Mouse (Mus musculus): ENCODE data around the gene Gm16253. TPM values are rescaled to one million over a fixed set of nuclear protein-coding genes. Genes with fewer than 3 reads are reported as not detected.

The Gm16253 gene
- polyA plus RNA-seq, 1 experiment from 2014 or later, result 1.8 TPM

DNA sequence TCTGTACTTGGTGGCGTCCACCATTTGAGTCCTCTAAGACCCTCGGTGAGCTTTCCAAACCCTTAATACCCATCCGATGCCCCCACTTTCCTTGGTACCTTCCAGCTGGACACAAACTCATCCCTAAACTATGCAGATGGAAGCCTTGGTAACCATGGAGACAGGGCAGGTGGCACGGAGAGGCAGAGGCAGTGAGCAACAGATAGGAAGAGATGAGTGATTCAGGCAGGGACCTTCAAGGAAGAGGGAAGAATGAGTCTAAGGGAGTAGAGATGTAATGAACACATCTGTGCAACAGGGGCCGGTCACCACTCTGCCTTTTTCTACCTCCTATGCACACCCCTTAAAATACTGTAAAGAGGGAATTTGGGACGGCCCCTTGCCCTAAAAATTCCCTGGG is 18.9 kb downstream of the Gm16253 start:
- Histone ChIP-seq H3K36me3 (no peaks in the 10 kb centered on the region), H3K9ac (peak overlapping the region; percentile 84), H3K4me2 (peak overlapping the region; percentile 99), H3K4me1 (replicated peaks) (peaks cover 64% of the 10 kb centered on the region), H3K27me3 (peaks cover 13% of the 10 kb centered on the region), H3K4me3 (peak overlapping the region; percentile 54), H3K9me3 (no peaks in the 10 kb centered on the region), H3K27ac (replicated peaks) (peak overlapping the region; percentile 76; the same call in 1 of the 2 replicates)
- no peak for ATAC-seq (ENCODE audit: low read depth)
- WGBS, result 19% methylated on average over 6 of the region's 6 CpGs

DNA sequence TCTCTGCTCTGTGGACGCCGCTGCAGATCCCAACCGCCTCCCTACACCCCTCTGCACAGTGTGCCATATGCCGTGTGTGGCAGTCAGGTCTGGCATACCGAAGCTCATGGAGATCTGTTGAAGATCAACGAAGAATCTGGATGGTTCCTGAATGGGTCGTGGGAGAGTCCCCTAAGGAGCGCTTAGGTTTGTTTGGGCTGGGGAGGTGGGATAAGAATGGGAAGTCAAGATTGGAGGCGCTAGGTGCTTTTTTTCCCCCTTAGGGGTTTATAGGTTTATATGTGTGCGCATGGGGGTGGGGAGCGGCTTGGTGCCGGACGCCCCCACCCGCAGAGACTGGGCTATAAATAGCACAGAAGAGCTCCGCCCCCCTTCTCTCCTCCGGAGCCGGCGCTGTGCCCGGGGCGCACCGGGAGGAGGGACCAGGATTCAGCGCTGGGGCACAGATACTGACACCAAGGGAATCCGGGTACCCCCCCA is 19.5 kb downstream of the Gm16253 start, which contains the start of gene Ankrd34a:
Gene Ankrd34a, plus strand, starts transcription at position 409 of the 480 bp plus-strand sequence.
- peak within 1 kb of the TSS; percentile 99 for H3K4me2 ChIP-seq
- H3K9me3 ChIP-seq, result no peaks in the 10 kb centered on the region
- peak within 1 kb of the TSS; percentile 84 for H3K9ac ChIP-seq
- H3K4me1 ChIP-seq (replicated peaks), result peaks cover 64% of the 10 kb centered on the region
- no peak for ATAC-seq (ENCODE audit: low read depth)
- peak within 1 kb of the TSS; percentile 54 for H3K4me3 ChIP-seq
- under 1% methylated on average over 16 of the region's 23 CpGs for WGBS
- peak within 1 kb of the TSS; percentile 76 for H3K27ac ChIP-seq (replicated peaks)
- peaks cover 13% of the 10 kb centered on the region for H3K27me3 ChIP-seq
- H3K36me3 ChIP-seq, result no peaks in the 10 kb centered on the region

DNA sequence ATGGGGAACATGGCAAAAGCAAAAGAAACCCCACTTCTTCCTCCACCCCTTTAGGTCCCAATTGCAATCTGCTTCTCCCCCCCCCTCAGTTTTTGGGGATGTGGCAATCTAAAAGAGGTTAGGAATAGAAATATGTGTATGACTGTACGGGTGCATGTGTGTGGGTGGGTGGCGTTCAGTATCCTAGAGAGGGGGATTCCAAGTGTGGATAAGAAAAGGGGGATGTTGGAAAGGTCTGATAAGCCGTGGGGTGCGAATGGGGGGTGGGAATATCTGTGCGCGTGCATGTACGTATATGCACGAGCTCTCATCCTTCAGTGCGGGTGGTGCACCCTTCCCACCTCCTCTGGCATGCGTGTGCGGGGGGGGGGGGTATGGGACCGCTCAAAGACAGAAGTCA is 20.1 kb downstream of the Gm16253 start:
- H3K9me3 ChIP-seq, result no peaks in the 10 kb centered on the region
- H3K27me3 ChIP-seq, result peaks cover 13% of the 10 kb centered on the region
- ATAC-seq (ENCODE audit: low read depth), result no peak
- H3K4me3 ChIP-seq, result peak overlapping the region; percentile 54
- H3K27ac ChIP-seq (replicated peaks), result peak overlapping the region; percentile 76
- H3K4me2 ChIP-seq, result peak overlapping the region; percentile 99
- peaks cover 66% of the 10 kb centered on the region for H3K4me1 ChIP-seq (replicated peaks)
- WGBS, result 6% methylated on average over 9 of the region's 12 CpGs
- H3K9ac ChIP-seq, result peak overlapping the region; percentile 84
- H3K36me3 ChIP-seq, result no peaks in the 10 kb centered on the region

DNA sequence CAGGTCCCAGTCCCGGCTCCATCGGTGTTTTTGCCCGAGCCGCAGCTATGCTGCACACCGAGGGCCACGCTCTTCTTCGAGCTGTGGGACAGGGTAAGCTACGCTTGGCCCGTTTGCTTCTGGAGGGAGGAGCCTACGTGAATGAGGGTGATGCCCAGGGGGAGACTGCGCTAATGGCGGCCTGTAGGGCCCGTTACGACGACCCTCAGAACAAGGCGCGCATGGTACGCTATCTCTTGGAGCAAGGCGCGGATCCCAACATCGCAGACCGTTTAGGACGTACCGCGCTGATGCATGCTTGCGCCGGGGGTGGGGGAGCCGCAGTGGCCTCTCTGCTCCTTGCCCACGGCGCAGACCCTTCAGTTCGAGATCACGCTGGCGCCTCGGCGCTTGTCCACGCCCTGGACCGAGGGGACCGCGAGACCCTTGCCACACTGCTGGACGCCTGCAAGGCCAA is 20.7 kb downstream of the Gm16253 start:
- under 1% methylated on average over 40 of the region's 40 CpGs for WGBS
- peak overlapping the region; percentile 84 for H3K9ac ChIP-seq
- peaks cover 13% of the 10 kb centered on the region for H3K27me3 ChIP-seq
- no peaks in the 10 kb centered on the region for H3K36me3 ChIP-seq
- peak overlapping the region; percentile 54 for H3K4me3 ChIP-seq
- no peak; the same call in 1 of the 2 replicates for ATAC-seq (ENCODE audit: low read depth)
- H3K4me2 ChIP-seq, result peak overlapping the region; percentile 99
- H3K4me1 ChIP-seq (replicated peaks), result peaks cover 72% of the 10 kb centered on the region
- H3K27ac ChIP-seq (replicated peaks), result peak overlapping the region; percentile 76
- no peaks in the 10 kb centered on the region for H3K9me3 ChIP-seq

DNA sequence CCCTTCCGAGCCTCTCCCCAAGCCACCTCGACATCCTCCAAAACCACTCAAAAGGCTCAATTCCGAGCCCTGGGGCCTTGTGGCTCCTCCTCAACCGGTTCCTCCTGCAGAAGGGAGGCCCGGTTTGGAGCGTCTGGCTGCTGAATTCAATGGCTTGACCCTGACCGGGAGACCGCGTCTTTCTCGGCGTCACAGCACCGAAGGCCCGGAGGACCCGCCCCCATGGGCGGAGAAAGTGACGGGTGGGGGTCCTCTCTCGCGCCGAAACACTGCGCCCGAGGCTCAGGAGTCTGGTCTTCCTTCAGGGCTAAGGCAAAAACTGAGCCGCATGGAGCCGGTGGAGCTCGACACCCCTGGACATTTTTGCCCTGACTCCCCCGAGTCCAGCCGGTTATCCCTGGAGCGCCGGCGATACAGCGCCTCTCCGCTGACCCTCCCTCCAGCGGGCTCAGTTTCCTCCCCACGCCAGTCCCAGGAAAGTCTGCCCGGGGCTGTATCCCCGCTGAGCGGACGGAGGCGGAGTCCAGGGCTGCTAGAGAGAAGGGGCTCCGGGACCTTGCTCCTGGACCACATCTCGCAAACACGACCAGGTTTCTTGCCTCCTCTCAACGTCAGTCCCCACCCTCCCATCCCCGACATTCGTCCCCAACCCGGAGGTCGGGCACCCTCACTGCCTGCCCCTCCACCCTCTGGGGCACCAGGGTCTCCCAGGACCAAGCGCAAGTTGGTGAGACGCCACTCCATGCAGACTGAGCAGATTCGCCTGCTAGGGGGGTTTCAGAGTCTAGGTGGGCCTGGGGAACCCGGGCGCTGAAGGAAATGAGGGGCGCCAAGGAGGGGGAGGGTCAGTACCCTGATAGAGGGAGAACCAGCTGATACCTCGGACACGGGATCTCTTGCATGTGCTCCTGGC is 21.6 kb downstream of the Gm16253 start:
- Histone ChIP-seq H3K9me3 (no peaks in the 10 kb centered on the region), H3K4me2 (peak overlapping the region; percentile 99), H3K4me3 (peak overlapping the region; percentile 54), H3K9ac (peak overlapping the region; percentile 84), H3K27me3 (peaks cover 13% of the 10 kb centered on the region), H3K27ac (replicated peaks) (peak overlapping the region; percentile 76), H3K36me3 (no peaks in the 10 kb centered on the region), H3K4me1 (replicated peaks) (peaks cover 72% of the 10 kb centered on the region)
- 2% methylated on average over 54 of the region's 54 CpGs for WGBS
- no peak for ATAC-seq (ENCODE audit: low read depth)

DNA sequence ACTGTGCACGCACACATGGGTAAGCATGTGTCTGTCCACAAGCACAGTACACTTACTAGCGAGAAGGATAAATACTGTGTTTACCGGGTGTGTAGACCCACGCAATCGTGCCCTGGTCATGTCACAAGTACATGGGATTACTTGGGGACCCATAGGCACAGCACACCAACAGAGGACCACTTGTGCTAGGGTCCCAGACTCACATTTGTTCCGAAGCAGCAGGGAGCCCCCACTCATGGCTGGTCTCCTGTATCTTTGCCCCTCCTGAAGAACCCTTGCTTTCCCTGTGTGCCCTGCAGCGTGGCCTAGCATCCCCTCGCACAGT is 22.2 kb downstream of the Gm16253 start:
- ATAC-seq (ENCODE audit: low read depth), result no peak
- H3K4me2 ChIP-seq, result peak overlapping the region; percentile 99
- H3K4me3 ChIP-seq, result peak overlapping the region; percentile 54
- H3K27ac ChIP-seq (replicated peaks), result no peak overlapping the region
- peaks cover 13% of the 10 kb centered on the region for H3K27me3 ChIP-seq
- peak overlapping the region; percentile 84; the same call in 1 of the 2 replicates for H3K9ac ChIP-seq
- H3K9me3 ChIP-seq, result no peaks in the 10 kb centered on the region
- peaks cover 3% of the 10 kb centered on the region; the same call in 1 of the 2 replicates for H3K36me3 ChIP-seq
- WGBS, result 41% methylated on average over 8 of the region's 8 CpGs
- H3K4me1 ChIP-seq (replicated peaks), result peaks cover 77% of the 10 kb centered on the region

DNA sequence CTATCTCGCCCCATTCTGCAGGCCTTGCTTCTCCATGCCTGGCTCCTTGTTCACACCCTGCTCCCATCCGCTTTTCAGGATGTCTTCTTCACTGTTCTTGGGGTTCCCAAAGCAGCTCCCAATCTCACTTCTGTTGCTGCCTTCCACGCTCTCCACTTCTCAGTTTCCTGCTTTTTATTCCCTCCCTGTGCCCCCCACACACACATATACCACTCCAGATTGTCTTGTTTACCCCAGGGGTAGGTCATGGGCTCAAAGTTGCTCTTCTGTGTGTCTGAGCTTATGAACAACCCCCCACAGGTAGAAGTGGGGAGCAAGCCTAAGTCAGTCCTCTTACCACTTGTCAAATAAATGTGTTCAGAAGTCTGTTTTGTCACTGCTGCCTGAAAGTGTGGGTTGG is 22.6 kb downstream of the Gm16253 start:
- peak overlapping the region; percentile 99 for H3K4me2 ChIP-seq
- 0 out of 2 replicates have a peak overlapping the region, but pooled peaks have one; percentile 84 for H3K9ac ChIP-seq
- no peaks in the 10 kb centered on the region for H3K9me3 ChIP-seq
- peaks cover 81% of the 10 kb centered on the region for H3K4me1 ChIP-seq (replicated peaks)
- no peak overlapping the region for H3K27ac ChIP-seq (replicated peaks)
- peaks cover 3% of the 10 kb centered on the region; the same call in 1 of the 2 replicates for H3K36me3 ChIP-seq
- 75% methylated on average over 3 of the region's 3 CpGs for WGBS
- ATAC-seq (ENCODE audit: low read depth), result no peak
- peaks cover 13% of the 10 kb centered on the region for H3K27me3 ChIP-seq
- H3K4me3 ChIP-seq, result peak overlapping the region; percentile 54; the same call in 1 of the 2 replicates

DNA sequence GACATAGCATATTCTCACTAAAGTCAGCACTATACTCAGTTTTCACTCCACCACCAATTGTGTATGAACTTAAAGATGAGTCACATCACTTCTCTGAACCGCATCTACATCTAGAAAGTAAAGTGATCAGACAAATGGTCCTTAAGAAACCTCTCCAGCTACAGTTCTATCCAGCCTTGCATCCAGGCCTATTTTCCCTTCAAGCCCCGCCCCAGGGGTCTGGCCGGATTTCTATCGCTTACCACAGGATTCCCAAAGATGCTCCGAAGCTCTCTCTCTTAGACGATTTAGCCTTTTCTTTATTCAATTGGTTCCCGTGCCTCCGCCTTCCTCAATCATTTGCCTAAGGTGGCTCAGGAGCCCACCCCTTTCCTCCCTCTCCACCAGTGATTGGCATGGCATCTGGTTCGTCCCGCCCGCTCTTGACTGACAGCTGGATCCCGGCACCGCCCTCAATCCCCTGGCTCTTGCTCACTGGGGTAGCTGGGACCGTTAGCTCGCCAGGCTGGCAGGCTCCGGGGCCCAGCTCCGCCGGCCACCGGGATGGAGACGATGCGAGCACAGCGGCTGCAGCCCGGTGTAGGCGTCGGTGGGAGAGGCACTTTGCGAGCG is 24.0 kb downstream of the Gm16253 start, which contains the start of gene Lix1l:
Gene Lix1l, plus strand, starts transcription at position 511 of the 612 bp plus-strand sequence.
- peak within 1 kb of the TSS; percentile 98 for H3K9ac ChIP-seq
- ATAC-seq (ENCODE audit: low read depth), result peak; percentile 91
- peak within 1 kb of the TSS; percentile 97 for H3K27ac ChIP-seq (replicated peaks)
- H3K36me3 ChIP-seq, result peaks cover 6% of the 10 kb centered on the region
- no peaks in the 10 kb centered on the region for H3K9me3 ChIP-seq
- H3K4me1 ChIP-seq (replicated peaks), result peaks cover 90% of the 10 kb centered on the region
- H3K27me3 ChIP-seq, result 0 out of 2 replicates have a peak, but pooled peaks cover 4% of the 10 kb centered on the region
- peak within 1 kb of the TSS; percentile 84 for H3K4me3 ChIP-seq
- peak within 1 kb of the TSS; percentile 82 for H3K4me2 ChIP-seq
- WGBS, result under 1% methylated on average over 22 of the region's 27 CpGs

DNA sequence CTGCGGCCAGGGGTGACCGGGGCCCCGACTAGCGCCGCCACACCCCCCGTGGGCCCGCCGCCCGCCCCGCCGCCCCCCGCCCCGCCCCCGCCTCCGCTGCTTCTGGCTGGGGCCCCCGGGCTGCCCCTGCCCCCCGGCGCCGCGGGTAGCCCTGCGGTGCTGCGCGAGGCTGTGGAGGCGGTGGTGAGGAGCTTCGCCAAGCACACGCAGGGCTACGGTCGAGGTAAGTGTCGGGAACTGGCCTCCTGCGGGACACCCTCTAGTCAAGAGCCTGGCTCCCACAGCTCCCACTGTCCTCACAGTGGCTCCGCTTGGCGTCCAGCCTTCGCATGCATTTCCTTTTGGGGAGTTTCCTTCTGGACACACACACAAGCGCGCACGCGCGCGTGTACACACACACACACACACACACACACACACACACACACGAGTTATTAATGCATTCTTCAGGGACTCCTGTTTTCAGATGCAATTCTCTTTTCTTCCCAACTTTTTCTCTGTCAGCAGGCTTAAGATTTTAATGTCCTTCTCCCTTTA is 24.5 kb downstream of the Gm16253 start:
- H3K36me3 ChIP-seq, result peaks cover 6% of the 10 kb centered on the region
- peak overlapping the region; percentile 98 for H3K9ac ChIP-seq
- H3K27ac ChIP-seq (replicated peaks), result peak overlapping the region; percentile 97
- H3K4me2 ChIP-seq, result peak overlapping the region; percentile 82
- H3K9me3 ChIP-seq, result no peaks in the 10 kb centered on the region
- peaks cover 84% of the 10 kb centered on the region for H3K4me1 ChIP-seq (replicated peaks)
- H3K27me3 ChIP-seq, result 0 out of 2 replicates have a peak, but pooled peaks cover 3% of the 10 kb centered on the region
- peak overlapping the region; percentile 84 for H3K4me3 ChIP-seq
- 1% methylated on average over 19 of the region's 40 CpGs for WGBS
- peak; percentile 65 for ATAC-seq (ENCODE audit: low read depth)

DNA sequence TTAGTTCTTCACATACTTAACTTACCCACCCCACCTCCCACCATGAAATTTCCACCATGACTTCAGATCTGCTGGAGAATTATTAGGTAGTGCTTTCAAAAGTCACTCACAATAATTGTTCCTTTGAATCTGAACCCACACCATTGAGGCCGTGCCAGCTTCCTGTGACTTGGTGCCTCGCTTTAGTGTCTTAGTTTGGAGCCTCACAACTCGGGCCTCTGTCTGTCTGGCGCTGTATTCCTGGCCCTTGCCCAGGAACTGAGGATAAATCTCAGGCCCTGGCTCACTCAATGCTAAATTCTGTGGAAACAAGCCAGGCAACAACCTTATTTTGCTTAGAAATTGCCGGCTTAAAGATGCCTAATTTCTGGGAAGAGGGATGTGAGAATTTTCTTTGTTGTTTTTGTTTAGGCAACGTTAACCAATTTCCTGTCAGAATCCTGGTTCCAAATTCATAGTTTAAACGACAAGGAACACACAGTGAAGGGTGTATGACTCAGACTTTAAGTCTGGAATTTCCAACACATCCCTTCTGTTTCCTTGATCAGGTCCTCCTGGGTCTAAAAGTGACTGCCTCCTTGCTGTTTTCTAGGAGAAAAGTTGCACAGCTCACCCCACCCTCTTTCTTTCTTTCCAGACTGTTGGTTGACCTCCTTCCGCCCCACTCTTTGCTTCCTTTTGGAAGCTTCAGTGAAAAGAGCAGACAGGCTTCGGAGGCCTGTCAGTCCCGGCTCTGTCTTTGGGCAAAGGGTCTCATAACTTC is 25.3 kb downstream of the Gm16253 start:
- peaks cover 81% of the 10 kb centered on the region for H3K4me1 ChIP-seq (replicated peaks)
- no peaks in the 10 kb centered on the region for H3K9me3 ChIP-seq
- 13% methylated on average over 10 of the region's 10 CpGs for WGBS
- H3K27ac ChIP-seq (replicated peaks), result peak overlapping the region; percentile 97
- ATAC-seq (ENCODE audit: low read depth), result no peak
- peaks cover 6% of the 10 kb centered on the region for H3K36me3 ChIP-seq
- H3K4me2 ChIP-seq, result peak overlapping the region; percentile 82
- peak overlapping the region; percentile 98 for H3K9ac ChIP-seq
- 0 out of 2 replicates have a peak, but pooled peaks cover 3% of the 10 kb centered on the region for H3K27me3 ChIP-seq
- peak overlapping the region; percentile 84 for H3K4me3 ChIP-seq

DNA sequence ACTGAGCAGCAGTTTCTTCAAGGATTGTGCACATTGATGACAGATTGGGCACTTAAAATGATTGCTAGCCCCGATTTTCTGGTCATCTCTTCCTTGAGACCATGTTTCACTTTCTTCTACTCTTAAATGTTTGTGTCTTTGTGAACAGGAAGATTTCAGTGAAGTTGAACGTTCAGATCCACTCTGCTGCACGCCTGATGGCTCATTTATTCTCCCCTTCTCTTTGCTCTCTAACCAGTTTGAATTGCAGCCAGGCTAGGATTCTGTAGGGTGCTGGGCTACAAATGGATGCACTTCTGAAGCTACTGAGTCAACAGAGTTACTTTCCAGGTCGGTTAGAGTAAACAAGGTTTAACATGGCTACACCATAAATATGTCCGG is 25.9 kb downstream of the Gm16253 start:
- no peak for ATAC-seq (ENCODE audit: low read depth)
- H3K4me3 ChIP-seq, result peak overlapping the region; percentile 84
- peaks cover 78% of the 10 kb centered on the region for H3K4me1 ChIP-seq (replicated peaks)
- peaks cover 6% of the 10 kb centered on the region for H3K36me3 ChIP-seq
- H3K27me3 ChIP-seq, result 0 out of 2 replicates have a peak, but pooled peaks cover 3% of the 10 kb centered on the region
- H3K9ac ChIP-seq, result peak overlapping the region; percentile 98
- 22% methylated on average over 5 of the region's 5 CpGs for WGBS
- H3K27ac ChIP-seq (replicated peaks), result peak overlapping the region; percentile 97
- peak overlapping the region; percentile 82 for H3K4me2 ChIP-seq
- no peaks in the 10 kb centered on the region for H3K9me3 ChIP-seq

Measured in neural tube, embryonic 13.5 days (tissue).